Mouse (Mus musculus): Measurements from ENCODE around the gene Thtpa. TPM values are rescaled to one million over a fixed set of nuclear protein-coding genes. Genes with fewer than 3 reads are reported as not detected.
A peak's percentile ranks its signal among the peaks of the same experiment; 100 is the strongest.

Thtpa gene
- polyA plus RNA-seq, 1 experiment from 2014 or later = 12.4 TPM

GRCm38 (mm10) chr14:55095671-55096070 is 1.1 kb downstream of the Thtpa start:
- H3K27me3 ChIP-seq (ENCODE audit: control insufficient read depth, insufficient read depth, low read length) = no peaks in the 10 kb centered on the region
- H3K4me3 ChIP-seq (ENCODE audit: low read depth, low read length) = peak overlapping the region; percentile 55; the same call in 1 of the 2 replicates
- H3K9ac ChIP-seq (ENCODE audit: low read depth, low read length) = no peak overlapping the region; the same call in 1 of the 2 replicates
- peak overlapping the region; percentile 70 for H3K4me2 ChIP-seq
- no peaks in the 10 kb centered on the region; the same call in 1 of the 2 replicates for H3K36me3 ChIP-seq (ENCODE audit: control insufficient read depth, insufficient read depth, low read length)
- no peak overlapping the region for H3K27ac ChIP-seq (ENCODE audit: low read depth, low read length)
- WGBS (ENCODE audit: insufficient replicate concordance) = 63% methylated on average over 12 of the region's 12 CpGs
- no peak for ATAC-seq (replicated peaks; ENCODE audit: insufficient number of reproducible peaks, low FRiP score, low TSS enrichment)
- no peaks in the 10 kb centered on the region for H3K9me3 ChIP-seq (replicated peaks; ENCODE audit: control insufficient read depth, low read length)
- H3K4me1 ChIP-seq (ENCODE audit: control insufficient read depth, insufficient read depth, low read length) = peaks cover 20% of the 10 kb centered on the region

DNA sequence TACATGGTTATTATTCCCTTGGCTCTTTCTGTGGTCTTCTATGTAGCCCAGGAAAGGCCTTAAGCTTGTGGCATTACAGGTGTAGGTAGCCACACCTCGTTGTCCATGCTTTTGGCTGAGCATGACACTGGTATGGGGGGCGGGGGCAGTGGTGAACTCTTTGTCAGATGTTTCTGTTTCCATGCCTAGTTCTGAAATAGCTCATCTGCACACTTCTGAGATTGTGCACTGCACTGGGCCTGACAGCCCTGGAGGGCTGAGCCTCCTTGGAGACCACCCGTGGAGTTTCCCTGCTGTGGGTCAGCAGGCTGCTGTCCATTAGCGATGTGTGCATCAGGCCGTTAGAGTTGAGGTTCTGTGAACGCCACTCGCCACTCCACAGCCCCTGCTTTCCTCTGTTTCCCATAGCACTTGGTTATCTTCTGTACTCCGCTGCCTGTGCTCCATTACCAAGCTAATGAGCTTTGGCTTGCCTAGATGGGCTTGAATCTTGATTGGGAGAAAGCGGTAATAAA is 2.0 kb downstream of the Thtpa start:
- Histone ChIP-seq H3K4me3 (ENCODE audit: low read depth, low read length) (no peak overlapping the region), H3K27ac (ENCODE audit: low read depth, low read length) (no peak overlapping the region), H3K36me3 (ENCODE audit: control insufficient read depth, insufficient read depth, low read length) (no peaks in the 10 kb centered on the region; the same call in 1 of the 2 replicates), H3K4me1 (ENCODE audit: control insufficient read depth, insufficient read depth, low read length) (peaks cover 20% of the 10 kb centered on the region), H3K9ac (ENCODE audit: low read depth, low read length) (no peak overlapping the region), H3K27me3 (ENCODE audit: control insufficient read depth, insufficient read depth, low read length) (no peaks in the 10 kb centered on the region), H3K4me2 (no peak overlapping the region), H3K9me3 (replicated peaks; ENCODE audit: control insufficient read depth, low read length) (no peaks in the 10 kb centered on the region)
- 50% methylated on average over 9 of the region's 9 CpGs for WGBS (ENCODE audit: insufficient replicate concordance)
- no peak for ATAC-seq (replicated peaks; ENCODE audit: insufficient number of reproducible peaks, low FRiP score, low TSS enrichment)

- Histone ChIP-seq H3K4me1 (ENCODE audit: control insufficient read depth, insufficient read depth, low read length) (peaks cover 20% of the 10 kb centered on the region), H3K27me3 (ENCODE audit: control insufficient read depth, insufficient read depth, low read length) (no peaks in the 10 kb centered on the region), H3K9ac (ENCODE audit: low read depth, low read length) (no peak overlapping the region), H3K4me3 (ENCODE audit: low read depth, low read length) (no peak overlapping the region), H3K9me3 (replicated peaks; ENCODE audit: control insufficient read depth, low read length) (no peaks in the 10 kb centered on the region), H3K27ac (ENCODE audit: low read depth, low read length) (peak overlapping the region; percentile 46), H3K36me3 (ENCODE audit: control insufficient read depth, insufficient read depth, low read length) (no peaks in the 10 kb centered on the region; the same call in 1 of the 2 replicates), H3K4me2 (no peak overlapping the region)
- WGBS (ENCODE audit: insufficient replicate concordance) = 61% methylated on average over 10 of the region's 10 CpGs
- ATAC-seq (replicated peaks; ENCODE audit: insufficient number of reproducible peaks, low FRiP score, low TSS enrichment) = no peak
These were observed 3.1 kb downstream of the Thtpa start for GRCm38 (mm10) chr14:55097646-55098045.

DNA sequence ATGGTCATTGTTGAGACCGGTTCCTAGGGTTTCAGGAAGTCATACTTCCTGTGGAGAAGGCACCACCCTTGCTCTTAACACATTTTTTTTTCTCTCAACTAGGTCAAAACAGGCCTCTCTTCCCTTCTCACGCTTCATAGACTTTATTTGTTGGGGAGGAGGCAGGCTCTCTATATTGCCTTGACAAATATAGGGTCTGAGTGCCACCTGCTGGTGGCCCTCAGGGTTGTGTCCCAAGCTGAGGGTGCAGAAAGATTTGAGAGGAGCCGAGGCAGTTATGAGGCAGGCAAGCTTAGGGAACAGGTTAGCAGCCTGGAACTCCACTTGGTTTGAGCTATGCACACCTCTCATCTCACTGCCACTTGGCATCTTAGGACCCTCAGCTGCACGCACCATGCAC is 3.5 kb downstream of the Thtpa start:
- 66% methylated on average over 4 of the region's 4 CpGs for WGBS (ENCODE audit: insufficient replicate concordance)
- Histone ChIP-seq H3K27ac (ENCODE audit: low read depth, low read length) (peak overlapping the region; percentile 46; the same call in 1 of the 2 replicates), H3K9ac (ENCODE audit: low read depth, low read length) (no peak overlapping the region), H3K27me3 (ENCODE audit: control insufficient read depth, insufficient read depth, low read length) (no peaks in the 10 kb centered on the region; the same call in 1 of the 2 replicates), H3K4me1 (ENCODE audit: control insufficient read depth, insufficient read depth, low read length) (peaks cover 20% of the 10 kb centered on the region), H3K9me3 (replicated peaks; ENCODE audit: control insufficient read depth, low read length) (no peaks in the 10 kb centered on the region), H3K4me3 (ENCODE audit: low read depth, low read length) (no peak overlapping the region), H3K36me3 (ENCODE audit: control insufficient read depth, insufficient read depth, low read length) (no peaks in the 10 kb centered on the region; the same call in 1 of the 2 replicates), H3K4me2 (no peak overlapping the region)
- no peak for ATAC-seq (replicated peaks; ENCODE audit: insufficient number of reproducible peaks, low FRiP score, low TSS enrichment)

- peaks cover 3% of the 10 kb centered on the region; the same call in 1 of the 2 replicates for H3K27me3 ChIP-seq (ENCODE audit: control insufficient read depth, insufficient read depth, low read length)
- 51% methylated on average over 4 of the region's 4 CpGs for WGBS (ENCODE audit: insufficient replicate concordance)
- no peak overlapping the region for H3K9ac ChIP-seq (ENCODE audit: low read depth, low read length)
- H3K4me1 ChIP-seq (ENCODE audit: control insufficient read depth, insufficient read depth, low read length) = peaks cover 11% of the 10 kb centered on the region
- H3K36me3 ChIP-seq (ENCODE audit: control insufficient read depth, insufficient read depth, low read length) = no peaks in the 10 kb centered on the region; the same call in 1 of the 2 replicates
- no peak overlapping the region for H3K4me2 ChIP-seq
- H3K9me3 ChIP-seq (replicated peaks; ENCODE audit: control insufficient read depth, low read length) = no peaks in the 10 kb centered on the region
- no peak for ATAC-seq (replicated peaks; ENCODE audit: insufficient number of reproducible peaks, low FRiP score, low TSS enrichment)
- no peak overlapping the region for H3K27ac ChIP-seq (ENCODE audit: low read depth, low read length)
- no peak overlapping the region for H3K4me3 ChIP-seq (ENCODE audit: low read depth, low read length)
These were observed 7.0 kb downstream of the Thtpa start for GRCm38 (mm10) chr14:55101592-55101991.

GRCm38 (mm10) chr14:55102253-55102785 is 7.7 kb downstream of the Thtpa start:
- Histone ChIP-seq H3K36me3 (ENCODE audit: control insufficient read depth, insufficient read depth, low read length) (no peaks in the 10 kb centered on the region; the same call in 1 of the 2 replicates), H3K27me3 (ENCODE audit: control insufficient read depth, insufficient read depth, low read length) (peaks cover 3% of the 10 kb centered on the region; the same call in 1 of the 2 replicates), H3K4me1 (ENCODE audit: control insufficient read depth, insufficient read depth, low read length) (peaks cover 8% of the 10 kb centered on the region), H3K4me2 (no peak overlapping the region), H3K9me3 (replicated peaks; ENCODE audit: control insufficient read depth, low read length) (no peaks in the 10 kb centered on the region), H3K27ac (ENCODE audit: low read depth, low read length) (no peak overlapping the region), H3K4me3 (ENCODE audit: low read depth, low read length) (no peak overlapping the region), H3K9ac (ENCODE audit: low read depth, low read length) (no peak overlapping the region)
- WGBS (ENCODE audit: insufficient replicate concordance) = 76% methylated on average over 15 of the region's 15 CpGs
- no peak for ATAC-seq (replicated peaks; ENCODE audit: insufficient number of reproducible peaks, low FRiP score, low TSS enrichment)

- 81% methylated on average over 18 of the region's 18 CpGs for WGBS (ENCODE audit: insufficient replicate concordance)
- H3K27me3 ChIP-seq (ENCODE audit: control insufficient read depth, insufficient read depth, low read length) = peaks cover 13% of the 10 kb centered on the region
- H3K4me2 ChIP-seq = no peak overlapping the region
- H3K36me3 ChIP-seq (ENCODE audit: control insufficient read depth, insufficient read depth, low read length) = no peaks in the 10 kb centered on the region
- H3K9me3 ChIP-seq (replicated peaks; ENCODE audit: control insufficient read depth, low read length) = no peaks in the 10 kb centered on the region
- H3K9ac ChIP-seq (ENCODE audit: low read depth, low read length) = no peak overlapping the region
- no peak overlapping the region for H3K27ac ChIP-seq (ENCODE audit: low read depth, low read length)
- no peak for ATAC-seq (replicated peaks; ENCODE audit: insufficient number of reproducible peaks, low FRiP score, low TSS enrichment)
- no peak overlapping the region for H3K4me3 ChIP-seq (ENCODE audit: low read depth, low read length)
- H3K4me1 ChIP-seq (ENCODE audit: control insufficient read depth, insufficient read depth, low read length) = peaks cover 8% of the 10 kb centered on the region
These were observed 9.8 kb downstream of the Thtpa start for GRCm38 (mm10) chr14:55104365-55104764.

GRCm38 (mm10) chr14:55105386-55105785 is 10.8 kb downstream of the Thtpa start:
- Histone ChIP-seq H3K4me3 (ENCODE audit: low read depth, low read length) (peak overlapping the region; percentile 56), H3K27ac (ENCODE audit: low read depth, low read length) (no peak overlapping the region), H3K9ac (ENCODE audit: low read depth, low read length) (peak overlapping the region; percentile 72; the same call in 1 of the 2 replicates), H3K36me3 (ENCODE audit: control insufficient read depth, insufficient read depth, low read length) (no peaks in the 10 kb centered on the region), H3K4me1 (ENCODE audit: control insufficient read depth, insufficient read depth, low read length) (peaks cover 8% of the 10 kb centered on the region), H3K4me2 (peak overlapping the region; percentile 98), H3K27me3 (ENCODE audit: control insufficient read depth, insufficient read depth, low read length) (peaks cover 24% of the 10 kb centered on the region), H3K9me3 (replicated peaks; ENCODE audit: control insufficient read depth, low read length) (no peaks in the 10 kb centered on the region)
- no peak for ATAC-seq (replicated peaks; ENCODE audit: insufficient number of reproducible peaks, low FRiP score, low TSS enrichment)
- whole genome bisulfite sequencing (ENCODE audit: insufficient replicate concordance) = 6% methylated on average over 7 of the region's 7 CpGs

All from heart, embryonic 11.5 days (tissue).